Mouse (Mus musculus): ENCODE results near the gene E030025P04Rik. TPM values are rescaled to one million over a fixed set of nuclear protein-coding genes. Genes with fewer than 3 reads are reported as not detected.

Gene E030025P04Rik
- polyA plus RNA-seq, 1 experiment from 2014 or later, result not detected

GRCm38 (mm10) chr11:109172224-109172623, 28.1 kb upstream of the E030025P04Rik start:
- no peak overlapping the region for H3K9ac ChIP-seq (ENCODE audit: low read depth, low read length)
- WGBS (ENCODE audit: insufficient replicate concordance), result 85% methylated on average over 1 of the region's 1 CpGs
- no peak overlapping the region for H3K4me3 ChIP-seq (ENCODE audit: low read depth, low read length)
- ATAC-seq (replicated peaks; ENCODE audit: insufficient number of reproducible peaks, low FRiP score, low TSS enrichment), result no peak
- no peaks in the 10 kb centered on the region for H3K36me3 ChIP-seq (ENCODE audit: control insufficient read depth, insufficient read depth, low read length)
- no peaks in the 10 kb centered on the region for H3K4me1 ChIP-seq (ENCODE audit: control insufficient read depth, insufficient read depth, low read length)
- H3K27me3 ChIP-seq (ENCODE audit: control insufficient read depth, insufficient read depth, low read length), result no peaks in the 10 kb centered on the region; the same call in 1 of the 2 replicates
- H3K4me2 ChIP-seq, result no peak overlapping the region
- no peak overlapping the region for H3K27ac ChIP-seq (ENCODE audit: low read depth, low read length)
- peaks cover 4% of the 10 kb centered on the region; the same call in 1 of the 2 replicates for H3K9me3 ChIP-seq (replicated peaks; ENCODE audit: control insufficient read depth, low read length)

DNA sequence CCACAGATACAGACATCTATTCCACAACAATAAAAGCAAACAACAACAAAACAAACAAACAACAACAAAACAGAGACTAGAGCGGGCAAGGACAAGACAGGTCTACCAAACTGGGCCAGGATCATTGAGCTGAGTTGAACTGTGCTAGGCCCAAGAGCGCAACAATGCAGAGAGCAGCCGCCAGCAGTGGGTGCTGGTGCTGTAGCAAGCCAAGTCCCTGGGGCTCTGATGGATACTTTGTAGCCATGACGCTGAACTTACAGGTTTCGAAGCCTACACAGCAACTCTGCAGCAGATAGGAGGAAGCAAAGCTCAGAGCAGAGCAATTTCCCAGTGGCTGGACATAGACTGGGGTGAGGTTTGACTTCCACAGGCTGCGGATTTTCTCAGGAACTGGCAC, 26.6 kb upstream of the E030025P04Rik start:
- WGBS (ENCODE audit: insufficient replicate concordance), result 88% methylated on average over 6 of the region's 6 CpGs
- Histone ChIP-seq H3K27ac (ENCODE audit: low read depth, low read length) (no peak overlapping the region), H3K36me3 (ENCODE audit: control insufficient read depth, insufficient read depth, low read length) (no peaks in the 10 kb centered on the region), H3K4me3 (ENCODE audit: low read depth, low read length) (no peak overlapping the region), H3K4me2 (no peak overlapping the region), H3K9ac (ENCODE audit: low read depth, low read length) (no peak overlapping the region), H3K4me1 (ENCODE audit: control insufficient read depth, insufficient read depth, low read length) (no peaks in the 10 kb centered on the region), H3K9me3 (replicated peaks; ENCODE audit: control insufficient read depth, low read length) (peaks cover 4% of the 10 kb centered on the region; the same call in 1 of the 2 replicates), H3K27me3 (ENCODE audit: control insufficient read depth, insufficient read depth, low read length) (no peaks in the 10 kb centered on the region; the same call in 1 of the 2 replicates)
- no peak for ATAC-seq (replicated peaks; ENCODE audit: insufficient number of reproducible peaks, low FRiP score, low TSS enrichment)

DNA sequence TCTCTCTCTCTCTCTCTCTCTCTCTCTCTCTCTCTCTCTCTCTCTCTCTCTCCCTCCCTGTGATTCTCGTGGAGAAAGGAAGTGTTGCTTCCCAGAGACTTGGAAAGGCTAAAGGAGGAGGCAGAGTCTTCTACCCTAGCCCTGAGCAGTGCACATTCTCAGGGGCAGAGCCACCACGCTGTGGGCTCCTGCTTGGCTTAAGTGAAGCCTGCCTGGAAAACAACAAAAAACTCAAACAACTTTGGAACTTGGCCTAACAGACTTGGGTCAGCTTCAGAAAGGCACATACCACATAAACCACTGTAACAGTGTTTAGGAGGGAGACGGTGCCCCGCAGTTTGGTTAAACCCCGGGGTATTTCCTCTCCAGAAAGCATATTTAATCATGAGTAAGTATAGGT, 13.5 kb upstream of the E030025P04Rik start:
- no peak overlapping the region for H3K9ac ChIP-seq (ENCODE audit: low read depth, low read length)
- ATAC-seq (replicated peaks; ENCODE audit: insufficient number of reproducible peaks, low FRiP score, low TSS enrichment), result no peak
- H3K4me3 ChIP-seq (ENCODE audit: low read depth, low read length), result no peak overlapping the region
- no peaks in the 10 kb centered on the region for H3K4me1 ChIP-seq (ENCODE audit: control insufficient read depth, insufficient read depth, low read length)
- 63% methylated on average over 5 of the region's 5 CpGs for WGBS (ENCODE audit: insufficient replicate concordance)
- no peaks in the 10 kb centered on the region for H3K27me3 ChIP-seq (ENCODE audit: control insufficient read depth, insufficient read depth, low read length)
- H3K9me3 ChIP-seq (replicated peaks; ENCODE audit: control insufficient read depth, low read length), result no peaks in the 10 kb centered on the region
- H3K36me3 ChIP-seq (ENCODE audit: control insufficient read depth, insufficient read depth, low read length), result no peaks in the 10 kb centered on the region
- H3K27ac ChIP-seq (ENCODE audit: low read depth, low read length), result no peak overlapping the region
- H3K4me2 ChIP-seq, result no peak overlapping the region

- Histone ChIP-seq H3K4me2 (no peak overlapping the region), H3K4me3 (ENCODE audit: low read depth, low read length) (no peak overlapping the region), H3K9me3 (replicated peaks; ENCODE audit: control insufficient read depth, low read length) (no peaks in the 10 kb centered on the region), H3K9ac (ENCODE audit: low read depth, low read length) (no peak overlapping the region), H3K36me3 (ENCODE audit: control insufficient read depth, insufficient read depth, low read length) (no peaks in the 10 kb centered on the region), H3K27ac (ENCODE audit: low read depth, low read length) (no peak overlapping the region), H3K4me1 (ENCODE audit: control insufficient read depth, insufficient read depth, low read length) (no peaks in the 10 kb centered on the region), H3K27me3 (ENCODE audit: control insufficient read depth, insufficient read depth, low read length) (peaks cover under 1% of the 10 kb centered on the region; the same call in 1 of the 2 replicates)
- WGBS (ENCODE audit: insufficient replicate concordance), result 65% methylated on average over 7 of the region's 7 CpGs
- no peak for ATAC-seq (replicated peaks; ENCODE audit: insufficient number of reproducible peaks, low FRiP score, low TSS enrichment)
Measured at GRCm38 (mm10) chr11:109144890-109145341, 747 bp upstream of the E030025P04Rik start.

GRCm38 (mm10) chr11:109126482-109126881, 17.7 kb downstream of the E030025P04Rik start:
- Histone ChIP-seq H3K4me2 (no peak overlapping the region), H3K4me1 (ENCODE audit: control insufficient read depth, insufficient read depth, low read length) (no peaks in the 10 kb centered on the region), H3K9me3 (replicated peaks; ENCODE audit: control insufficient read depth, low read length) (no peaks in the 10 kb centered on the region), H3K27ac (ENCODE audit: low read depth, low read length) (no peak overlapping the region), H3K27me3 (ENCODE audit: control insufficient read depth, insufficient read depth, low read length) (no peaks in the 10 kb centered on the region), H3K4me3 (ENCODE audit: low read depth, low read length) (no peak overlapping the region), H3K9ac (ENCODE audit: low read depth, low read length) (no peak overlapping the region), H3K36me3 (ENCODE audit: control insufficient read depth, insufficient read depth, low read length) (no peaks in the 10 kb centered on the region)
- no peak for ATAC-seq (replicated peaks; ENCODE audit: insufficient number of reproducible peaks, low FRiP score, low TSS enrichment)
- WGBS (ENCODE audit: insufficient replicate concordance), result 62% methylated on average over 7 of the region's 7 CpGs

DNA sequence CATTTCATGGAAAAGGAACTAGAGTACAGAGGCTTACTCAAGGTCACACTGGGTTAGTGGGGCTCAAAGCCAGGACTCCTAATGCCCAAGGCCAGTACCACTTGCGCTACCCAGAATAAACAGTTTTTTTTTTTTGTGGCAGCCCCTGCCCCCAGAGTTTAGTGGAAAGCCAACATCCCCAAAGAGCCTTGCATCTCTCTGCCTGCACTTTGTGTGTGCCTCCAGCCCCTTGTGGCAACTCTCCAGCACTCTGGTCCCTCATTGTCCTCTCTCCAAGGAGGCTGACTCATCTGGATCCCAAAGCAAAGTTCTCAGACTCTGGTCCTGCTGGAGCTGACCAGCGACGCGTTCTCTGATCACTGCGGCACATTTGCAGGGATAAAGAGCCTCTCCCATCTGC, 18.7 kb downstream of the E030025P04Rik start:
- Histone ChIP-seq H3K27me3 (ENCODE audit: control insufficient read depth, insufficient read depth, low read length) (no peaks in the 10 kb centered on the region), H3K4me1 (ENCODE audit: control insufficient read depth, insufficient read depth, low read length) (no peaks in the 10 kb centered on the region), H3K4me3 (ENCODE audit: low read depth, low read length) (no peak overlapping the region), H3K9ac (ENCODE audit: low read depth, low read length) (no peak overlapping the region), H3K27ac (ENCODE audit: low read depth, low read length) (no peak overlapping the region), H3K9me3 (replicated peaks; ENCODE audit: control insufficient read depth, low read length) (no peaks in the 10 kb centered on the region), H3K4me2 (no peak overlapping the region), H3K36me3 (ENCODE audit: control insufficient read depth, insufficient read depth, low read length) (no peaks in the 10 kb centered on the region)
- WGBS (ENCODE audit: insufficient replicate concordance), result 70% methylated on average over 5 of the region's 5 CpGs
- ATAC-seq (replicated peaks; ENCODE audit: insufficient number of reproducible peaks, low FRiP score, low TSS enrichment), result no peak

DNA sequence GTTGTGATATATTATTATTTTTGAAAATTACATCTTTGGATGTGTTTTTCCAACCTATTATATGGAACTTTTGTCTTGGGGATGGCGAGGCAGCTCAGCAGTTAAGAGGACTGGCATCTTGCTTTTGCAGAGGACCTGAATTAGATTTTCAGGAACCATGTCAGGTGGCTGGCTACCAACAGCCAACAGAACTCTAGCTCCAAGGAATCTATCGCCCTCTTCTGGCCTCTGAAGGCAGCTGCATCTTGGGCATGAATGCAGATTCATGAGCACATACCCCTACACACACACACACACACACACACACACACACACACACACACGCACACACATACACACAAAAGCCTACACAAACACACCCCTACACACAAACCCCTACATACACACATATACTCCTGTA, 19.9 kb downstream of the E030025P04Rik start:
- ATAC-seq (replicated peaks; ENCODE audit: insufficient number of reproducible peaks, low FRiP score, low TSS enrichment), result no peak
- no peaks in the 10 kb centered on the region for H3K36me3 ChIP-seq (ENCODE audit: control insufficient read depth, insufficient read depth, low read length)
- no peak overlapping the region for H3K4me2 ChIP-seq
- H3K4me3 ChIP-seq (ENCODE audit: low read depth, low read length), result no peak overlapping the region
- 50% methylated on average over 3 of the region's 3 CpGs for WGBS (ENCODE audit: insufficient replicate concordance)
- no peaks in the 10 kb centered on the region for H3K27me3 ChIP-seq (ENCODE audit: control insufficient read depth, insufficient read depth, low read length)
- H3K27ac ChIP-seq (ENCODE audit: low read depth, low read length), result no peak overlapping the region
- no peaks in the 10 kb centered on the region for H3K9me3 ChIP-seq (replicated peaks; ENCODE audit: control insufficient read depth, low read length)
- H3K9ac ChIP-seq (ENCODE audit: low read depth, low read length), result no peak overlapping the region
- no peaks in the 10 kb centered on the region for H3K4me1 ChIP-seq (ENCODE audit: control insufficient read depth, insufficient read depth, low read length)

DNA sequence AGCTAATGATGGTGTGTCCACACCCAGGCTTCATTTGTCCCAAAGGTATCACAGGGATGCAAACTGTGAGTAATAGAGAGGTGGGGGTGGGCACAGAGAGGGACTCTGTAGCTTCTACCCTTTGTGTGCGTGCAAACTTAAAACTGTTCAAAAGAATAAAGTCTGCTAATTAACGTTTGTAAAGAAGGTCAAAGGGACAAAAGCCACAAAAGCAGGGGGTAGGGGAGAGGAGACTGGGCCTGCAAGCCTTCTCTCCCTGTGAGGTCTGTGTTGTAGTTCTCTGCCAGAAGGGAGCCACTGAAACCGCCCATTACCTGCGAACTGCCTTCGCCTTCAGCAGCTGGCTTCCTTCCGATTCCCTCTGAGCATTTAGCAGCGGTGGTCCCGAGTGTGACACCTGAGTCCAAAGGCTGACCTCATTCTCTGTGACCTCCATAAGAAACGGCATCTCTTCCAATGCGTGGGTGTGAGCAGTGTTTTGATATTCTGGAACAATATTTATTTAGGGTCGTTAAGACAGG, 34.3 kb downstream of the E030025P04Rik start:
- no peaks in the 10 kb centered on the region for H3K36me3 ChIP-seq (ENCODE audit: control insufficient read depth, insufficient read depth, low read length)
- no peak overlapping the region for H3K4me2 ChIP-seq
- H3K4me3 ChIP-seq (ENCODE audit: low read depth, low read length), result no peak overlapping the region
- H3K9me3 ChIP-seq (replicated peaks; ENCODE audit: control insufficient read depth, low read length), result no peaks in the 10 kb centered on the region
- peaks cover 6% of the 10 kb centered on the region; the same call in 1 of the 2 replicates for H3K27me3 ChIP-seq (ENCODE audit: control insufficient read depth, insufficient read depth, low read length)
- H3K9ac ChIP-seq (ENCODE audit: low read depth, low read length), result no peak overlapping the region
- H3K4me1 ChIP-seq (ENCODE audit: control insufficient read depth, insufficient read depth, low read length), result no peaks in the 10 kb centered on the region
- whole genome bisulfite sequencing (ENCODE audit: insufficient replicate concordance), result 55% methylated on average over 11 of the region's 11 CpGs
- ATAC-seq (replicated peaks; ENCODE audit: insufficient number of reproducible peaks, low FRiP score, low TSS enrichment), result no peak
- H3K27ac ChIP-seq (ENCODE audit: low read depth, low read length), result no peak overlapping the region

DNA sequence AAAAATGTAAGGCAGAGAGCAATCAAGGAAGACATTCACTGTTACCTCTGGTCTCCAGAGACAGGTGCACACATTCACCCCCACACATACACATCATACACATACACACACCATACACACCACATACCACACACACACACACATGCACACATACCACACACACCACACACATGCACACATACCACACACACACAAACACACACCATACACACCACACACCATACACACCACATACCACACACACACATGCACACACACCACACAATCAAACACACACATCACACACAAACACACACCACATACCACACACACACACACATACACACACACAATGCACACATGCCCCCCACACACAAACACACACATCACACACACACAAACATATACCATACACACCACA, 35.1 kb downstream of the E030025P04Rik start:
- H3K4me3 ChIP-seq (ENCODE audit: low read depth, low read length), result no peak overlapping the region
- H3K4me2 ChIP-seq, result no peak overlapping the region
- no peaks in the 10 kb centered on the region for H3K4me1 ChIP-seq (ENCODE audit: control insufficient read depth, insufficient read depth, low read length)
- ATAC-seq (replicated peaks; ENCODE audit: insufficient number of reproducible peaks, low FRiP score, low TSS enrichment), result no peak
- peaks cover 6% of the 10 kb centered on the region; the same call in 1 of the 2 replicates for H3K27me3 ChIP-seq (ENCODE audit: control insufficient read depth, insufficient read depth, low read length)
- H3K36me3 ChIP-seq (ENCODE audit: control insufficient read depth, insufficient read depth, low read length), result no peaks in the 10 kb centered on the region
- H3K9me3 ChIP-seq (replicated peaks; ENCODE audit: control insufficient read depth, low read length), result no peaks in the 10 kb centered on the region
- no peak overlapping the region for H3K9ac ChIP-seq (ENCODE audit: low read depth, low read length)
- H3K27ac ChIP-seq (ENCODE audit: low read depth, low read length), result no peak overlapping the region
